Mouse (Mus musculus) intestine, embryonic 16.5 days (tissue): ENCODE data around the gene Ttc29. TPM values are rescaled to one million over a fixed set of nuclear protein-coding genes. Genes with fewer than 3 reads are reported as not detected.

Experiments used
- ATAC-seq: fragments of 200-750 bp; cut with Nextera tagmentation; 2 replicates; pipeline ENCODE4 v1.8.0; 2017; ENCODE audit warnings: moderate TSS enrichment, moderate library complexity
- H3K27ac ChIP-seq: fragments of 300-500 bp; sonication (generic); 2 replicates; pipeline ENCODE4 v1.5.1; 2014; ENCODE audit warnings: mild to moderate bottlenecking, low read length
- H3K27me3 ChIP-seq: fragments of 300-500 bp; sonication (generic); replicated peaks from 2 replicates; pipeline ENCODE4 v1.6.1; 2014; ENCODE audit warnings: low read length, control low read depth, mixed read lengths; ENCODE audit not compliant: control insufficient read depth, insufficient read depth
- H3K36me3 ChIP-seq: fragments of 300-500 bp; sonication (generic); 2 replicates; pipeline ENCODE4 v1.6.1; 2014; ENCODE audit warnings: low read length, control low read depth; ENCODE audit not compliant: control insufficient read depth, insufficient read depth
- H3K4me1 ChIP-seq: fragments of 300-500 bp; sonication (generic); 2 replicates; pipeline ENCODE4 v1.6.1; 2014; ENCODE audit warnings: low read length, control low read depth, mixed read lengths; ENCODE audit not compliant: control insufficient read depth, insufficient read depth
- H3K4me2 ChIP-seq: fragments of 300-500 bp; sonication (generic); 2 replicates; pipeline ENCODE4 v1.6.1; 2014; ENCODE audit warnings: low read depth, low read length, control low read depth
- H3K4me3 ChIP-seq: fragments of 300-500 bp; sonication (generic); 2 replicates; pipeline ENCODE4 v1.5.1; 2014; ENCODE audit warnings: mild to moderate bottlenecking, low read length
- H3K9ac ChIP-seq: fragments of 300-500 bp; sonication (generic); 2 replicates; pipeline ENCODE4 v1.6.1; 2014; ENCODE audit warnings: low read depth, low read length
- H3K9me3 ChIP-seq: fragments of 300-500 bp; sonication (generic); 2 replicates; pipeline ENCODE4 v1.6.1; 2016; ENCODE audit warnings: low read length, control low read depth; ENCODE audit not compliant: control insufficient read depth
- WGBS: fragments of 180-500 bp; shearing (Covaris S2); extraction: QIAGEN DNeasy Blood & Tissue Kit; methylation state at CpG from one replicate; pipeline ENCODE4 v1.1.7; 2014; 5-methylcytosine and 5-hydroxymethylcytosine counted together
- polyA plus RNA-seq: library from polyadenylated mRNA; unstranded; fragments of >200 nt; fragmentation: Nextera tagmentation; extraction: Ambion mirVana; gene quantifications from 2 replicates; pipeline ENCODE4 v1.2.1, GENCODE M21; 2015

Ttc29 gene
- polyA plus RNA-seq, 1 experiment from 2014 or later: not detected

DNA sequence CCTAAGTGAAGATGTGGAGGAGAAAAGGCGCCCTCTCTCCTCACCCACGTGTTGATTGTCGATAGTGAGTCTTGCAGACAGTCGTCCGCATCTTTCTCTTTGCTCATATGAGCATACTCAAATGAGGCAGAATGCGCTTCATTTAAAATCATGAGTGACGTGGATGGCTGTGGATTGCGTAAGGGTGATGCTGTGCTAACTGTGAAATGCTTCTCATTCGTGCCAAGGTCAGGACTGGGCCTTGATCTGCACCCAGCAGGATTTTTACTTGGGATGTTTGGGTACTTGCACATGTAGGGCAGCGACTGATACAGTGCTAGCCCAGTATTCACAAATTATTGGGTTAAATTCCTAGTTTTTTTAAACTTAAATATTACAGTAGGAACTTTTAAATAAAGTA is 56.2 kb downstream of the Ttc29 start:
- no peaks in the 10 kb centered on the region for H3K9me3 ChIP-seq
- H3K4me1 ChIP-seq: no peaks in the 10 kb centered on the region
- 81% methylated on average over 10 of the region's 10 CpGs for WGBS
- H3K36me3 ChIP-seq: no peaks in the 10 kb centered on the region
- ATAC-seq: no peak
- no peak overlapping the region for H3K4me2 ChIP-seq
- H3K27ac ChIP-seq: no peak overlapping the region
- H3K27me3 ChIP-seq: no peaks in the 10 kb centered on the region
- no peak overlapping the region for H3K4me3 ChIP-seq
- no peak overlapping the region for H3K9ac ChIP-seq

DNA sequence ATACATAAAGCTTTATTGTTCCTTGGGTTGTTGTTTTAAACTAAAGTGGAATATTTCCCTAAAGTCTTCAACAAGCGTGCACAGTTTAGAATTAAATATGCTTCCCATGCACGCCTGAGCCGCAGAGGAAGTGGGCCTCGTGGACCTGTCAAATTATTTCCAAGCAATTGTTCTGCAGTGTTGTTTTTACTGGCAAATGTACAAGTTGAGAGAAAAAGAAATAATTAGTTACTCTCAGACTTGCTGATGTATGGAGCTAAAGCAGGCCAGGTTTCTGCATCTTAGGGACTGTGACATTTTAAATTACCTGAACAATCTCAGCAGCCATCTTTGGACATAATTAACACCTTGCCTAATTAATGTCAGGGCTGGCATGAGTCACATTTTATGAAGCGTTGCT is 58.3 kb downstream of the Ttc29 start:
- Histone ChIP-seq H3K36me3 (no peaks in the 10 kb centered on the region), H3K27me3 (no peaks in the 10 kb centered on the region), H3K4me1 (no peaks in the 10 kb centered on the region), H3K9ac (no peak overlapping the region), H3K27ac (no peak overlapping the region), H3K4me3 (no peak overlapping the region), H3K4me2 (no peak overlapping the region), H3K9me3 (no peaks in the 10 kb centered on the region)
- ATAC-seq: no peak
- 72% methylated on average over 5 of the region's 5 CpGs for WGBS

DNA sequence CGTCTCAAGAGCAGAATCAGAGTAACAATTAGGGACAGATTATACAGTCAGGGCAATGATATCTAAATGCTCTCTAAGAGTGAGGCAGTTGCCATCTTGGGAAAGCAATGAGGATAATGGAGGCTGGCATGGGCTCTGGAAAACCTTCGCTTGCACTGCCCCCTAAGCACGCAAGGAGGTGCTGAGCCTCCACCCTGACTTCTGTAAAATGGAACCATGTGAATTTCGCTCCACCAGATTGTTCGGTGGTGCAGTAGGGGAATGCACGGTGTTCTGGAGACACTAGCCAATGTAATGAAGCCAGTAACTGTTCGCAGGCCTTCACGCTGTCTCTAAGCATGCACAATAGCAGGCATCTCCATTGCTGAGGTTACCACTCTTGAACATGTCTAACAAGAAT is 63.0 kb downstream of the Ttc29 start:
- 87% methylated on average over 8 of the region's 8 CpGs for WGBS
- Histone ChIP-seq H3K4me1 (no peaks in the 10 kb centered on the region), H3K36me3 (no peaks in the 10 kb centered on the region), H3K4me3 (no peak overlapping the region), H3K9me3 (no peaks in the 10 kb centered on the region), H3K27me3 (no peaks in the 10 kb centered on the region), H3K4me2 (no peak overlapping the region), H3K27ac (no peak overlapping the region), H3K9ac (no peak overlapping the region)
- no peak for ATAC-seq

DNA sequence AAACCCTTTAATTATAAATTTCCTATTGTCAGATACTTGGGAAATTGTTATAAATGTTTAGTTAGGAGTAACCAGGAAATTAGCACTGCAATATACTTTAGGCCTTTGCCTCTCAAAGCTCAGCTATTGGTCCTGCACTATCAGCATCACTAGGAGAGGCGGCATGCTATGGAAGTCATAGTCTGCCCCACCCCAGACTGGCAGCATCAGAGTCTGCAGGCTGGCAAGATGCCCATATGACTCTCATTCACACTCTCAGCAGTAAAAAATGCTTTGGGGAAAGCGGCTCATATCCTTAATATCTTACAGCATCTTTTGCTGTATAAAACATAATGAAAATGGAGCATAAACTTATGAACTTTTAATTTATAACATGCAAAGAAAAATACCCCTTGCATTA is 64.3 kb downstream of the Ttc29 start:
- Histone ChIP-seq H3K4me1 (no peaks in the 10 kb centered on the region), H3K27ac (no peak overlapping the region), H3K9ac (no peak overlapping the region), H3K9me3 (no peaks in the 10 kb centered on the region), H3K4me2 (no peak overlapping the region), H3K27me3 (no peaks in the 10 kb centered on the region), H3K36me3 (no peaks in the 10 kb centered on the region), H3K4me3 (no peak overlapping the region)
- ATAC-seq: no peak
- 69% methylated on average over 2 of the region's 2 CpGs for WGBS

DNA sequence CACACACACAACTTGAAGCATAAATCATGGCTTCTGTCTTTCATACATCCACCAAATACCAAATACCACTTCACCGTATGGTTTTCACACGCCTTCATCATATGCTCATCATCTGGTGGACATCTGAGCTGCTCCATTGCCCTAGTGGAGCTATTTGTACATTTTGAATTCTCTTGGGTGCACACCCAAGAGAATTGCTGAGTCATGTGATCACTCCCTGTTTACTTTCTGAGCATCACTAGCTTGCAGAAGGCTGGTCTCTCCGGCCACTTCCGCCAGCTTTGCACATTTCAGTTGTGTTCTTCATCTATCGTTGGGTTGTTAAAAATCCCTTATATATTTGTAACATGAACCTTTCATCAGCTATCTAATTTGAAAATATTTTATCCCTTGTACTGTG is 65.5 kb downstream of the Ttc29 start:
- 86% methylated on average over 5 of the region's 5 CpGs for WGBS
- Histone ChIP-seq H3K27ac (no peak overlapping the region), H3K27me3 (no peaks in the 10 kb centered on the region), H3K9me3 (no peaks in the 10 kb centered on the region), H3K4me2 (no peak overlapping the region), H3K4me1 (no peaks in the 10 kb centered on the region), H3K36me3 (no peaks in the 10 kb centered on the region), H3K4me3 (no peak overlapping the region), H3K9ac (no peak overlapping the region)
- no peak for ATAC-seq

DNA sequence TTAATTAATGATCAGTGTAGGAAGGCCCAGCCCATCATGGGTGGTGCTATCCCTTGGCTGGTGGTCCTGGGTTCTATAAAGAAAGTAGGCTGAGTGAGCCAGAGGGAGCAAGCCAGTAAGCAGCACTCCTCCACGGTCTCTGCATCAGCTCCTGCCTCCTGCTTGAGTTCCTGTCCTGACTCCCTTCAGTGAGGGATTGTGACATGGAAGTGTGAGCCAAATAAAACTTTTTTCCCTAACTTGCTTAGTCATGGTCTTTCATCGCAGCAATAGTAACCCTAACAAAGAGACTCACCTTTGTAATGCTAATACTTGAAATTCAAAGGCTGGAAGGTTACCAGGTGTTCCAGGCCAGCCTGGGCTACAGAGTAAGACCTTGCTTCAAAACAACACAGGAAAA is 71.7 kb downstream of the Ttc29 start:
- 82% methylated on average over 2 of the region's 2 CpGs for WGBS
- H3K4me3 ChIP-seq: no peak overlapping the region
- no peak overlapping the region for H3K4me2 ChIP-seq
- H3K27me3 ChIP-seq: no peaks in the 10 kb centered on the region
- no peaks in the 10 kb centered on the region for H3K9me3 ChIP-seq
- H3K4me1 ChIP-seq: no peaks in the 10 kb centered on the region
- no peak overlapping the region for H3K27ac ChIP-seq
- no peak overlapping the region for H3K9ac ChIP-seq
- no peak for ATAC-seq
- no peaks in the 10 kb centered on the region for H3K36me3 ChIP-seq

DNA sequence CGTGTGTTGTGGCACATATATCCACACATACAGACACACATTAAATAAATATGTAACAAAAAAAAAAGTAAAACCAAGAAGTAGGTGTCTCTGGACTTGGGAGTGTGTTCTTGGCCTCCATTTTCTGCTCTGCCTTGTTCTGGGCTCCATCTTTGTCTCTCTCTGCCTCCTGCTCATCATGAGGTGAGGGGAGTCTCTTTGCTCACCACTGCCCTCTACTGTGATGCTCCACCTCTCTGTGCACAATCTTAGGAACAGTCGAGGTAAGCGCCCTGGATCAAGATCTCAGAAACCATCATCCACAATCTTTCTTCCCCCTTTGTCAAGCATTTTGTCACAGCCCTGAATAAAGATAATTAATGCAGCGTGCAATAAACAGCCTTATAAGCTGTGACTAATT is 72.3 kb downstream of the Ttc29 start:
- H3K27ac ChIP-seq: no peak overlapping the region
- H3K4me3 ChIP-seq: no peak overlapping the region
- no peak overlapping the region for H3K9ac ChIP-seq
- WGBS: 86% methylated on average over 4 of the region's 4 CpGs
- H3K36me3 ChIP-seq: no peaks in the 10 kb centered on the region
- H3K4me1 ChIP-seq: no peaks in the 10 kb centered on the region
- no peak overlapping the region for H3K4me2 ChIP-seq
- no peaks in the 10 kb centered on the region for H3K9me3 ChIP-seq
- H3K27me3 ChIP-seq: no peaks in the 10 kb centered on the region
- no peak for ATAC-seq

DNA sequence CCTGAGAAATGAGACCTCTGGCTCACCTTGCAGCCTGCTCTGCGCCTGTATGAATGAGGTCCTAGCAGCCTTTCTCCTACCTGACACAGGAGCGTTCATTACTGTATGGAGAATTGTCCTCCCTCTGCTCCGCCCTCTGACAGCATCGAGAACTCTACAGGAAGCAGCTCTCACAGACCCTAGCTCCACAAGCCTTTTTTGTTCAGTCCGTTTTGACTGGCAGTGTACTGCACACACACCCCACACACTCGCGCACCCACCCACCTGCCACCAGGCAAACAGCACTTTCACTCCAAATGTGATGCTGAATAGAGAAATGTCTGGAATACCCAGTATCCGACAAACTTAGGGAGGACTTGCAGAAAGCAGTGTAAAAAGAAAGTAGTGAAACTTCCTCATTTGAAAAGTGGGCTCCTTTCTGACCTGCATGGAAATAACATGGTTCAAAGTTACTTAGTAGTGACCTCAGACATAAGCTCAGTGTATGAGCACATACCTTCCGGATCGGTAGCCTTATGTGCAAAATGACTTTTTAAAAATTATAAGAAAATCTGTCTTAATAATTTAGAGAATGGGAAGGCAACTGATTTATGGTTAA is 76.4 kb downstream of the Ttc29 start:
- Histone ChIP-seq H3K9me3 (no peaks in the 10 kb centered on the region), H3K27me3 (no peaks in the 10 kb centered on the region), H3K9ac (no peak overlapping the region), H3K4me1 (no peaks in the 10 kb centered on the region), H3K27ac (no peak overlapping the region), H3K4me2 (no peak overlapping the region), H3K4me3 (no peak overlapping the region), H3K36me3 (no peaks in the 10 kb centered on the region)
- ATAC-seq: no peak
- WGBS: 74% methylated on average over 10 of the region's 10 CpGs

DNA sequence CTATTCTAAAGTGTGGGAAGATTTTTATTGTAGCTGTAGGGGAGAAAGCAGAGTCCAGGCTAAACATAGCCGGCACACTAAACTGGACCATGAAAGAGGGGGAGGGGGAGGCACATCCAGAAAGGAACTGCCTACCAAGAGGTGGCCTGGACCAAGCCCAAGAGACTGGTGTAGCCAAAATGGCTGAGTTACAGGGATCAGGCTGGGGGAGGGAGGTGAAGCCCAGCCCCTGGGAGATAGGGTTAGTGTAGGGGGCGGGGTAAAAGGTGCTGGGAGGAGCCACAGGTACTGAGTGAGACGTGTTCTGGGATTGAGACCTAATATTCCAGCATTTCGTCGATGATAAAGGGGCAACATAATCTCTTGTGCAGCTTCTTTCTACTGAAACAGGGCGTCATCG is 77.2 kb downstream of the Ttc29 start:
- H3K4me3 ChIP-seq: no peak overlapping the region
- no peaks in the 10 kb centered on the region for H3K4me1 ChIP-seq
- no peak overlapping the region for H3K4me2 ChIP-seq
- ATAC-seq: no peak
- no peaks in the 10 kb centered on the region for H3K9me3 ChIP-seq
- H3K27ac ChIP-seq: no peak overlapping the region
- H3K27me3 ChIP-seq: no peaks in the 10 kb centered on the region
- H3K9ac ChIP-seq: no peak overlapping the region
- no peaks in the 10 kb centered on the region for H3K36me3 ChIP-seq
- WGBS: 59% methylated on average over 7 of the region's 7 CpGs

DNA sequence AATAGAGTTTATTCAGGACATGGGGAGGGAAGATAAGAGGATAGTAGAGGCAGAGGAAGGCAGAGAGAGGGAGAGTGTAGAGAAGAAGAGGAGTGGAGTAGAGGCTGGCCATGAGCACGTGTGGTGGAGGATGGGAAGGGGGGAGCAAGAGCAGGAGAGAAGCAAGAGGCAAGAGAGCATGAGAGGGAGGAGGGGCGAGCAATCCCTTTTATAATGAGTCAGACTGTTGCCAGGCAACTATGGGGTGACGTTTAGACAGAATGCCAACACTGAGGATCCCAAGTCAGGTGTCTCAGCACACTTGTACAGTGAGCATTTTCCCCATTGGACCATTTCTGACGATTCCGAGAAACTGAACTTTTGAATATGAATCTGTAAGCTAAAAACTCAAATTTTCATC is 82.4 kb downstream of the Ttc29 start:
- H3K4me3 ChIP-seq: no peak overlapping the region
- H3K9ac ChIP-seq: no peak overlapping the region
- H3K4me1 ChIP-seq: no peaks in the 10 kb centered on the region
- no peak overlapping the region for H3K27ac ChIP-seq
- H3K9me3 ChIP-seq: no peaks in the 10 kb centered on the region
- ATAC-seq: no peak
- 55% methylated on average over 5 of the region's 5 CpGs for WGBS
- no peaks in the 10 kb centered on the region for H3K36me3 ChIP-seq
- no peaks in the 10 kb centered on the region for H3K27me3 ChIP-seq
- H3K4me2 ChIP-seq: no peak overlapping the region
